In the genomic region with DNA sequence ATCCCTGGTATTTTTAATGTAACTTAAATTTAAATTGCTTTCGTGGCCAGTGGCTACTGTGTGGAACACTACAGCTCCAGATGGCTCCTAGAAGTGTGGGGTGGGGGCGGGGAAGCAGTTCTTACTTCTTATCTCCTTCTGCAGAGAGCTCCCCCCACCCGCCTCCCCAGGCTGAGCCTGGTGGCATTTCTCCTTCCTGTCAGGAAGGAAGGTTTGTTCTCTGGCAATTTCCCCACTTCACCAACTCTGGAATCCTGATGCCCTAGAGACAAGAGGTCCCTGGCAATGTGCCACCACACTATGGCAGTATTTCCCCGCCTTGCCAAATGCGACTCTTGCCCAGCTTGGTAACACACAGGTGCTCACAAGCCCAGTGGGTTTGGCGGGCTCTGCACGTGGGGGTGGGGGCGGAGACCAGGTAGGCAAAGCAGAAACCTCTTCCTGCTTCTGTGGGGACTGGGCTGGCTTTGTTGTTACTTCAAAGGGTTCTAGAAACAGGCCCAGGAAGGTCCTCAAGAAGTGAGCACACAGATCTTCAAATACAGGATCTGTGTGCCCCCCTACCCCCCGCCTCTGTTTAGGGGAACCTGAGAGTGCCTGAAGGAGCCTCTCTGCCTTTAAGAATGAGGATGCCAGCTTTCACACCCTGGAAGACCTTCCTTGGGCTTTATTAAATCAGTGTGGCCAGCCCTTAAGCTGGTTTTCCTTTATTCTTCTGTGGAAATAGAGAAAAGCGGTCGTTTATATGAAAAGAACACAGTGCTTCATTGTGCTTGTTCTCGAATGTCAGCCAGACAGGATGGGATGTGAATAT, we compare ENCODE assay signal across 8 mouse cellular contexts. TPM values are rescaled to one million over a fixed set of nuclear protein-coding genes. Genes with fewer than 3 reads are reported as not detected.
DNase-seq lines count a peak whose midpoint lies in the region; ATAC-seq and TF ChIP-seq lines count a peak whose summit lies in the region.

No protein-coding gene starts in this region.

- no peak overlapping the region for H3K4me3 ChIP-seq in gastrocnemius, adult 2 months
- H3K4me3 ChIP-seq in lung, postnatal 0 days (ENCODE audit: low read depth, low read length), result no peak overlapping the region
- H3K4me3 ChIP-seq in testis, adult 2 months (ENCODE audit: control insufficient read depth, low read depth, low read length), result no peak overlapping the region

- TF ChIP-seq CTCF in gastrocnemius, adult 2 months (IDR thresholded peaks at IDR 0.05), result no peak
- TF ChIP-seq CTCF in lung, postnatal 0 days (IDR thresholded peaks at IDR 0.05), result no peak; the same call in 1 of the 2 replicates
- TF ChIP-seq CTCF in testis, adult 2 months (IDR thresholded peaks at IDR 0.05; ENCODE audit: control insufficient read depth, insufficient read depth, insufficient replicate concordance, low read depth, low read length), result no peak

- DNase-seq in gastrocnemius, adult 2 months, result peak; percentile 41
- no peak for DNase-seq in gastrocnemius, adult 8-10 months (ENCODE audit: low spot score in 2 of 2)
- peak; percentile 87 for DNase-seq in kidney, adult 9 months
- peak; percentile 94 for DNase-seq in lung, postnatal 0 days (ENCODE audit: low spot score)
- DNase-seq in retina, embryonic 14.5 days (ENCODE audit: low spot score), result no peak

- peaks cover 19% of the 10 kb centered on the region for H3K4me1 ChIP-seq in lung, postnatal 0 days (ENCODE audit: insufficient read depth, low read depth, low read length)
- H3K4me1 ChIP-seq in testis, adult 2 months (ENCODE audit: control insufficient read depth, insufficient read depth, low read length), result peaks cover 17% of the 10 kb centered on the region

- no peak for TF ChIP-seq POLR2A in testis, adult 2 months (IDR thresholded peaks at IDR 0.05; ENCODE audit: control insufficient read depth, low read depth, low read length)

- no peaks in the 10 kb centered on the region for H3K36me3 ChIP-seq in lung, postnatal 0 days (ENCODE audit: insufficient read depth, low read length)
- H3K36me3 ChIP-seq in testis, adult 2 months (ENCODE audit: control insufficient read depth, insufficient read depth, low read length), result no peaks in the 10 kb centered on the region

- intact Hi-C loops in gastrocnemius, adult 2 months (cut with DNase I), result loop anchor here (2.0 to 10.0 kb wide), 3 partner anchors 47 to 277 kb away; a partner anchor contains a TSS

- peak overlapping the region; percentile 89 for H3K27ac ChIP-seq in gastrocnemius, adult 2 months
- peak overlapping the region; percentile 88 for H3K27ac ChIP-seq in lung, postnatal 0 days (ENCODE audit: low read length)
- peak overlapping the region; percentile 24; the same call in 1 of the 2 replicates for H3K27ac ChIP-seq in testis, adult 2 months (ENCODE audit: control insufficient read depth, insufficient read depth, low read depth, low read length)

- TF ChIP-seq EP300 in lung, postnatal 0 days (IDR thresholded peaks at IDR 0.05), result peak; percentile 83

- WGBS in lung, postnatal 0 days, result 23% methylated on average over 12 of the region's 12 CpGs

- H3K9ac ChIP-seq in lung, postnatal 0 days (replicated peaks; ENCODE audit: low read depth), result no peak overlapping the region; the same call in 1 of the 2 replicates

- peak; percentile 76 for ATAC-seq in activated CD4-positive, CD25-positive, alpha-beta regulatory T cell, adult 4 months
- peak; percentile 24; the same call in 1 of the 2 replicates for ATAC-seq in granulocyte monocyte progenitor cell, adult 5-6 weeks (replicated peaks; ENCODE audit: poor library complexity, severe bottlenecking)
- ATAC-seq in lung, postnatal 0 days, result peak; percentile 79

- no peaks in the 10 kb centered on the region for H3K27me3 ChIP-seq in lung, postnatal 0 days (replicated peaks; ENCODE audit: insufficient read depth, low read length)
- no peaks in the 10 kb centered on the region for H3K27me3 ChIP-seq in testis, adult 2 months (ENCODE audit: control insufficient read depth, insufficient read depth, low read length)

- peak overlapping the region; percentile 1; the same call in 1 of the 2 replicates for H3K4me2 ChIP-seq in lung, postnatal 0 days (replicated peaks; ENCODE audit: low read depth, low read length)

- no peaks in the 10 kb centered on the region for H3K9me3 ChIP-seq in lung, postnatal 0 days (ENCODE audit: low read length)

RNA-seq across cellular contexts. Expression of a gene that starts 4.4 kb away (rescaled TPM):
- not detected for total RNA-seq in gastrocnemius, adult 2 months (2021)
- not detected for total RNA-seq in gastrocnemius, adult 8-10 months (2022)
- polyA plus RNA-seq in activated CD4-positive, CD25-positive, alpha-beta regulatory T cell, adult 4 months (2017; shearing (Covaris generic)), result under 1 TPM; 0.20 to 0.57 TPM
- total RNA-seq in granulocyte monocyte progenitor cell, adult 5-6 weeks (2014; fragmentation: Nextera tagmentation), result not detected in 2 replicates
- 1.0 TPM in 1 of 2 replicates, not detected in the other for total RNA-seq in granulocyte monocyte progenitor cell, adult 5-6 weeks (2017)
- 0.90 and 1.2 TPM in 2 replicates for polyA plus RNA-seq in lung, postnatal 0 days (2015; fragmentation: Nextera tagmentation; extraction: Ambion mirVana)
- polyA plus RNA-seq in testis, adult 2 months (2012; rRNA removed), result not detected in 2 replicates

RNA-seq across cellular contexts. Expression of a gene that starts 28.9 kb away (rescaled TPM):
- 100 to 1,000 TPM; 345 to 399 TPM for total RNA-seq in gastrocnemius, adult 2 months (2021)
- total RNA-seq in gastrocnemius, adult 8-10 months (2022), result 100 to 1,000 TPM; 309 to 400 (median 330) TPM
- polyA plus RNA-seq in activated CD4-positive, CD25-positive, alpha-beta regulatory T cell, adult 4 months (2017; shearing (Covaris generic)), result 10 to 100 TPM; 22.1 to 29.7 TPM
- 31.9 and 49.3 TPM in 2 replicates for total RNA-seq in granulocyte monocyte progenitor cell, adult 5-6 weeks (2014; fragmentation: Nextera tagmentation)
- total RNA-seq in granulocyte monocyte progenitor cell, adult 5-6 weeks (2017), result 62.6 and 66.5 TPM in 2 replicates
- 21.6 and 33.3 TPM in 2 replicates for polyA plus RNA-seq in lung, postnatal 0 days (2015; fragmentation: Nextera tagmentation; extraction: Ambion mirVana)
- polyA plus RNA-seq in testis, adult 2 months (2012; rRNA removed), result 13.4 and 13.6 TPM in 2 replicates

Comparison
In these comparisons a context has a peak if more than half of its experiments do, and no peak if none do; other contexts are left out.
1. DNase-seq: peak in gastrocnemius, adult 2 months (single experiment), kidney, adult 9 months (single experiment) and lung, postnatal 0 days (single experiment); none in gastrocnemius, adult 8-10 months (0 of 2) and retina, embryonic 14.5 days (single experiment).
2. H3K27ac ChIP-seq: peak in every context shown above with its lines; median percentile 89 in gastrocnemius, adult 2 months; 88 in lung, postnatal 0 days; 24 in testis, adult 2 months.
3. ATAC-seq: peak in every context shown above with its lines; median percentile 79 in lung, postnatal 0 days; 76 in activated CD4-positive, CD25-positive, alpha-beta regulatory T cell, adult 4 months; 24 in granulocyte monocyte progenitor cell, adult 5-6 weeks.
4. RNA of a gene that starts 28.9 kb away (total RNA-seq): 345 to 399 TPM in gastrocnemius, adult 2 months and 309 to 400 TPM in gastrocnemius, adult 8-10 months; 31.9 to 66.5 TPM in granulocyte monocyte progenitor cell, adult 5-6 weeks; every median in the first group is over 4 times any median in the second.